Mouse (Mus musculus) adrenal gland, adult (tissue): ENCODE measurements around the gene Fignl1.
A peak's percentile ranks its signal among the peaks of the same experiment; 100 is the strongest.

Source experiments
- DNase-seq, 2 experiments: peaks; one replicate each; pipeline ENCODE4 v3.0.0; 2022 to 2023; ENCODE audit warnings: low spot score in 1 of 2; ENCODE audit not compliant: inconsistent age in 2 of 2

Fignl1 gene

DNA sequence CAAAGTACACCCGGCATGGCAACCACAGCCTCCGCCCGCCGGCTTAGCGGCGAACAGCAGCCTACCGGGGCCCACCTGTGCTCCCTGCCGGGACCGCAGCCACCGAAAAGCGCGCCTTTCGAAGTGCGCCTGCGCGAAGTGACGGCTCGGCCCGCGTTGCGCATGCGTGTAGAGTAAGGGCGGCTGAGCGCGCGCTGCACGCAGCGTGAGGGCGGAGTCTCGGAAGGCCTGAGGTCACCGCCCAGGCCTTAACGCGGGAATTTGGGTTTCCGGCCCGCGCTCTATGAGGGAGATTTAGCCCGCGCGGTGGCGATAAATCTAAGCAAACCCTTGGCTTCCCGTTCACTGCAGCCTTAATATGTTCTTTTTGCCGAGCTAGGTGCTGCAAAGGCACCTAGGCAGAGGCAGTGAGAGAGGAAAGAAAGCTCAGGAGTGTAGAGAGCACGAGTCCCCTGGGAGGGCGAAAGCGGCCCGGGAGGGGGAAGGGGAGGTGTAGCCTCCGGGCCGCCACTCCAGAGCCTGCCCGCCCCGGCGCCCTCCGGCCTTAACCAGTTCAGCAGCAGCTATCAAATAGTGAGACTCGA lies at the start of gene Fignl1:
Gene Fignl1 (minus strand): TSS at position 143 of the 584 bp plus-strand sequence.
- peak; percentile 97 to 99 for DNase-seq

DNA sequence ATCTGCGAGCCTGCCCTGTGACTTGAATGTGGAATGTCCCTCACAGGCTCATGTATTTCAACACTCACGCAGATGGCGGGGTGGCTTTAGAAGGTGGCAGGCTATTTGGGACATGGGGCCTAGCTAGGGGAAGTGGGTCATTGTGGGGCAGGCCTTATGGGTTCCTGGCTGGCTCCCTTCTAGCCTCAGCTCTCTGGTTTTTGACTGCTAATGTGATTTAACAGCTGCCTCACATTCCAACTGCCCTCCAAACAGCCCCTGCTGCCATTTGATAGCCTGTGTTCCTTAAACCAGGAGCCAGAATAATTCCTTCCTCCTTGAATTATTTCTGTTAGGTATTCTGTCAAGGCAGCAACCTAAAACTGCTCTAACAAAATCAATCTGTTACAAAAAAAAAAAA lies 48.2 kb upstream of the Fignl1 start:
- DNase-seq: no peak

DNA sequence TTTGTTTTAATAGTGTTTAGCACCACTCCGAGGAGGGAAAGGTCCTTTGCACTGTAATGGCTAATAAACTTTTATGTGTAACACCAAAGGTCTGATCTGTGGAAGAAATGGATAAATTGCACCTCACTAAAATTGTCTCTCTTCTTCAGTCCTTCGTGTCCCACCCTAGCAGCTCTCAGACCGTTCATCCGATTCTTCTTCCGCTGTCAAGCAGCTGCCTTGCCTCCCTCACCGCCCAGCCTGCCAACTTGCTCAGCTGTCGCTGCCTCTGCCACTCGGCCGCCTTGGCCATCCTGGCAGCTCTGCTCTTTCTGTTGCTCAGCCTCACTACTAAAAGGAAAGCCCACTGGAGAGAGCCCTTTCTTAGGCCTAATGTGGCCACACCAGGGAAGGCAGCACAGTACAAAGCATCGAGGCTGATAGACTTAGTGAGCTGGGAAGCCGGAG lies 46.9 kb upstream of the Fignl1 start:
- DNase-seq: no peak

DNA sequence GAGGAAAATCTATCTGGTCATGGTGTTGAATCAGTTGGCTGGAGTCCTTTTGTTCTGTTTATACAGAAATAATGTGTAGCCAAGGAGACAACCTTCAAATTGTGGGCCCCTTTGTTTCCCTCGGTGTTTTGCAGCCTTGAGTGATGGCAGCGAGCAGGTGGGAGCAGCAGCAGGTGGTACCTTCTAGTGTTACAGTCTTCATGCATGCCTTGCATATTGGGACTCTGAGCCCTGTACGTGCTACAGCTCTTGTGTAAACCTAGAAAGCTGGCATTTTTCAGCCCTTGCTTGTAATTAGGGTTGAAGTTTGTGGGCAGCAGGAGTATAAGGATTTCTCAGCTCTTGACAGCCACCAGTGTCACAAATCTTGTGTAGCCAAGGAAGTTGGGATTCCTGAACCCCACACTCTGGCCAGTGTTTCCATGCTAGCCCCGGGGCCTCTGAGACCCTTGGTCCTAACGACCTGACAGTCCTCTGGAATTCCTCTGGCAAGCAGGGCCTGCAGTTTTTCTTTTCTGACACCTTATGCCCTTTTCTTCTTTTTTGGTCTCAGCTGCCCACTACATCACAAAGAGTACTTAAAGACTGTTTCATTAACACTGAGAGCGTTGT lies 46.4 kb upstream of the Fignl1 start:
- DNase-seq: no peak

GRCm38 (mm10) chr11:11853731-11854461 lies 45.1 kb upstream of the Fignl1 start:
- DNase-seq: no peak

DNA sequence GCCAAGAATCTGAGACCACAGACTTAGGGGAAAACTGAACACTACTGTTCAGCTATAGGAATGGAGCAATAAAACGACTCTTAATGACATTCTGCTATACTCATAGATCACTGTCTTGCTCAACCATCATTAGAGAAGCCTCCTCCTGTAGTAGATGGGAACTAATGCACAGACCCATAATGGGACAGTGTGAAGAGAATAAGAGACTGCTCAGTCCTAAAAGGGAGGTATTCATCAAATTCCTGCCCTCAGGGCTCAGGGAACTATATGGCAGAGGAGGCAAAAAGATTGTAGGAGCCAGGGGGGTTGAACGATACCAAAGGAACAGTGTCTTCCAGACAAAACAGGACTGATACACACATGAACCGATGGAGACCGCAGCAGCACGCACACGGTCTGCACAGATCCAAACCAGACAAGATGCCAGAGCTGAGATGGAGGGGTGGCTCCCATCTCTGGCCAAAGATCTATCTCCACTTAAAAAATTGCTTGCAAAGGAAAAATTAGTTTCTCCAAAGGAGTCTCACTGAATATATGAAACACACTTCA lies 43.3 kb upstream of the Fignl1 start:
- no peak for DNase-seq

DNA sequence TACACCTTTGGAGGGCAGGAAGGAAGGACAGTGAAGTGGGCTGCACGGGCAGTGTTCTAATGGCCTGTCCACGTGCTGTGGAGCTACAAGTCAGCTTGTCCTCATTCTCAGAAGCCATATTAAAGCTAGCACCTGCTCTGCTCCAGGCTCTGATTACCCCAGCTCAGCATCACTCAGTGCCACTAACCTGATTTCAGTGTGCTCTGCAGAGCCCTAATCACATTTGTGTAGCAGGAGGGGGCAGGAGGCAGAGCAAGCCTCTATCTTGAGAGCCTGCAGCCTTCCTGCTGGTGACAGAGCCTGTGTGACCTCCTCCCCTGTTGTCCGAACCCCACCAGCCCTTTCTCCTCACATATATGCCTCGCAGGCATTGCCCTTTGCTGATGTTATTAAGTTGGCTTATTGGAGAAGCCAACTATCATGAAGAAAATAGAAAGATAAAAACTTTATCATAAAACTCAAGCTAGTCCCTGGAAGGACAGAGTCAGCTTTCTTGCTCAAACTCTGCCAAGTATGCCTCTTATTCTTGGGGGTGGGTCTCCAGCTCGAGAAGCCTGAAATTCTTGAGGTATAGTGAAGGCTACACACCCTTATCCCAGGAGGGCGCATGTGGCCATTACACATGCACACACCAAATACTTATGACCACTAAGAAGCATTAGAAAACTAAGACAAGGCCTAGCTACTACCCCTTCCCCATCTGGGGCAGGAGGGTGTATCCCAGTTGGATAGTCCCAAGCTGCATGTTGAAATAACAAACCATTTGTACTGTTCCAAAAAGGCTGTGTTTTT lies 41.9 kb upstream of the Fignl1 start:
- DNase-seq: peak in 1 of 2 experiments; percentile 29

DNA sequence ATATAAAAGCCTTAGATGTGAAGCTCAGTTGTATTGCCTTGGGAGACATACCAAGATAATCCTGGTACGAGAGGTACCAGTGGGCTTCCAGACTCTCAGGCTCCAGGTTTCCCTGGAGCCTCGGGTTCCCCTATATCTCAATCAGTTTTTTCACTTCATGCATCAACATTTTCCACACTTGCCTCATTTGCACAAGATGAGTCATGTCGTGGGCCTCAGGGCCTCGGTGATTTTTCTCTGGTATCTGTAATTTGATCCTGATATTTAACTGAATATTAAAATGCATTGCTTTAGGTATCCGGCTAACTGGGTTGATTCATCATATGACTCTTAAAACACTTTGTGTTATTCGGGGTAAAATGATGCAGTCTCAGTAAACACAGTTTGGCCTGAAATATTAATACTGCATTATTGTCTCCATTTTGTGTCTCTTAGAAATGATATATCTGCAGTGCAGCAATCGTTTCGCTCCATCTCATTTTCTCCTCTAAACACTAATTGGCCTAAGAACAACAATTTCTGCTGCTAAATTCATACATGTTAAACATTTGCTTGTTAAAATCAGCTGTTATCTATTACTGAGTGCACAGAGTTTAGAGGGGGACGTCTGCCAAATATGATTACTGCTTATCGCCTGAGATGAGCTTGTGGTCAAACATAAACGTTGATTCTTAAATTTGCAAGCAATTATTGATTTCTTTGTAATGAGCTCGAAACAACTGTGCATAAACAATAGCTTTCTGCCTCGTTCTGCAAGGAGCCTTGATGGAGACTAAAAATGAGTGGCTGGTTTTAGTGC lies 41.0 kb upstream of the Fignl1 start:
- no peak for DNase-seq

- peak in 1 of 2 experiments; percentile 27 for DNase-seq
These were observed 39.7 kb upstream of the Fignl1 start for GRCm38 (mm10) chr11:11848467-11848866.

DNA sequence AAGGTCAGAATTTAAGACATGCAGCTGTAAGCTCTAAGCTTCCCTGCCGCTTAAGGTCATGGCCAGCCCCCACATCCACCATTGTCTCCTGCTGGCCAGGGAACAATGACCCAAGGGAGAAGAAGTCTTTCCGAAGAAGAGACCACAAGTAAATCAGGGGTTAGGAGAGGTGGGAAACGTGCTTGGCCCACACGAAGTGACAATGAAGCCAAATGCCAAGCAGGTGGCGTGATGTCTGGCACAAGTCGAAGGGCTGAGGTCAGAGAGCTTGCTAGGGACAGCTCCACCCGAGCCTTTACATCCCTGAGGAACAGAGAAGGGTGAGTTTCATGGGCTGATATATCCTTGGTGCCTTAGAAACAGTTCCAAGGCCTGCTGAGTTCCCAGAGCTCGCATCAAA lies 36.3 kb upstream of the Fignl1 start:
- DNase-seq: peak in 1 of 2 experiments; percentile 53

- DNase-seq: peak; percentile 94 to 96
These were observed 35.7 kb upstream of the Fignl1 start for GRCm38 (mm10) chr11:11844367-11844971.

DNA sequence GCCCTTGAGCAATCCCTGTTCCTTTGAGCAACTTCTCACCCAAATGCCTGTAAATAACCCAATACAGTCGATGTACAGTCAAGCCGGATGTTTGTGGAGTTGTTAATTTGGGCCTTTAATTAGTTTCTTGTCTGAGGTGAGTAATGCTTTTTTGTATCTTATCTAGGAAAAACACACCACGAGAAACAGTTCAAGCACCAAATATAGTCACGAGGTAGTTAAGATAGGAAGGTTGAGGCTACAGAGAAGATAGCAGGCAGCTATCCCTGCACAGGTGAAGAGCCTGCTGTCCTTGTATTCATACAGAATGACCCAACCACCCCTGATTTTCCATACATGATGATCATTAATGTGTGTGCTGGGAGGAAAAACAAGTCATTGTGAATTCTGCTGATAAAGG lies 32.8 kb upstream of the Fignl1 start:
- DNase-seq: peak in 1 of 2 experiments; percentile 33

DNA sequence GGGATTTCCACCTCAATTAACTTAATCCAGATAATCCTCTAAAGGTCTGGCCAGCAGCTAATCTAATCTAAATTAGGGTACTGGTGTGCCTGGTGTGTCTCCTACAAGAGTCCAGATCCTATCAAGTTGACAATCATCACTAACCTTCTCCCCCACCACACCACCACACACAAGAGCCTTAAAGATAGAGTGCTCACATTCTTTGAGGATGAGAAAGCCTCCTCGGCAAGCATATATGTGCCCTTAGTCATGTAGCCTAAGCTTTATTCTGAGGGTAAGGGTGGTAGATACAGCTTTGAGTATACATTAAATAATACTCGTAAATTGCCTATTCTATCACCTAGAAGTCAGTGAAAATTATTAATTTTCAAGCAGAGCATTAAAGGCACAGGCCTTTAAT lies 32.0 kb upstream of the Fignl1 start:
- DNase-seq: peak in 1 of 2 experiments; percentile 36

GRCm38 (mm10) chr11:11839874-11840273 lies 31.1 kb upstream of the Fignl1 start:
- no peak for DNase-seq

- DNase-seq: peak in 1 of 2 experiments; percentile 33
These were observed 28.6 kb upstream of the Fignl1 start for GRCm38 (mm10) chr11:11837384-11837783.

- peak; percentile 61 to 85 for DNase-seq
These were observed 28.1 kb upstream of the Fignl1 start for GRCm38 (mm10) chr11:11836713-11837370.

- peak in 1 of 2 experiments; percentile 73 for DNase-seq
These were observed 27.5 kb upstream of the Fignl1 start for GRCm38 (mm10) chr11:11836262-11836661.

- no peak for DNase-seq
These were observed 27.0 kb upstream of the Fignl1 start for GRCm38 (mm10) chr11:11835791-11836190.

GRCm38 (mm10) chr11:11835361-11835760 lies 26.6 kb upstream of the Fignl1 start:
- DNase-seq: peak in 1 of 2 experiments; percentile 25
